Mouse (Mus musculus) retina, adult 2 months (tissue): ENCODE data around the gene Lrrc63.
"Not testable (repeated sequence)": the region's sequence is repeated elsewhere in the genome, so short reads cannot be mapped to it uniquely, and the experiment has no call there.

ENCODE experiments used
- DNase-seq: peaks from one replicate; pipeline ENCODE4 v3.0.0-alpha.2; 2012; ENCODE audit warnings: low read depth, low spot score

The Lrrc63 gene

GRCm38 (mm10) chr14:75130501-75131318, at the start of gene Lrrc63, which contains the start of gene Lcp1:
Gene Lrrc63 (minus strand): TSS chr14:75130881.
Gene Lcp1 (plus strand): TSS chr14:75131101.
- peak; percentile 56 for DNase-seq

DNA sequence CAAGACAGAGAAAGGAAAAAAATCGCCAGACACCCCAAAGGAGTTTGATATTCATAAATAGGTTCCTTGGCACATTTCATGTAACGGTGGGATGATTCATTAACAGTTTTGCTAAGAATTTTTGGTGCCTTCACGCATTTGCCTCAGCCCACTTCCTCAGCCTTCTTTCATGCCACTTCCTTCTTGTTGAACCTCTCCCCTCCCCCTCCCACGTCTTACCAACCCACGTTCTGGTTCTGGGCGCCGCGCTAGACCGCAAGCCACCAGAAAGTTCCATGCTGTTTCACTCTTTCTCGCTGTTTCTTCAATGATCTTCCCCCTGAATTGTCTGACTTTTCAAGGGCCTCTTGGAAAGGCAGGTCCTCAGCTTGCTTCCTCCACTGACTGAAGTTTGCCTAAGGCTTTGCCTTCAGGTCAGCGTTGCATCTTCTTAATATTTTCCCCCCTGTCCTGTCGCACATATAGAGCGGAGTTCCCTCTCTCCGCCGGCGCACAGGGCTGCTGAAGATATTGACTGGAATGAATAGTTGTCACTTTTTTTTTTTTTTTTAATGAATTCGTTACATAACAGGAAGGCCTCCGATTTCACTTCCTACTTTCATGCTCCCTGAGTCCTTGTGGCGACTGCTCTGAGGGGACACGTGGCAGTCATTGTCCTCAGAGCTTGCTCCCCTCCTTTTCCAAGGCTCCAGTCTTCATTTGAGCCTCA, 48.7 kb upstream of the Lrrc63 start:
- DNase-seq = no peak

- no peak for DNase-seq
These were observed 48.1 kb upstream of the Lrrc63 start for GRCm38 (mm10) chr14:75178801-75179211.

DNA sequence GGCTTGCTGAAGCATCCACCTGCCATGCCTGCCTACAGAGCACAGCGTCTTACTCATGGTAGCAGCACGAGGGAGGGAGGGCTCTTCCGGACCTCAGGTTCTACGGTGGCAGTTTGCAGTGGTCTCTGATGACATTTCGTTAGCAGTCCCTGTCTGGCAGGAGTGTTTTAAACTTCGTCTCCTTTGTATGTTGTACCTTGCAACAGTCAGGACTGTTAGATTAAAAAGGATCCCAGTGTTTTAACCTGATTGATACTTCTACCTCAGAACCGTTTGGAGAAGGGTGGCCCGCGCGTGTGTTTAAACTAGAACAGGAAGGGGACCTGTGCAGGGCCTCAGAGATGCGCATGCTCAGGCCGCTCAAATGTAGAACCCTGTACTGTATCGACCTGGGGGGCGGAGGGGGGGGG, 47.7 kb upstream of the Lrrc63 start:
- no peak for DNase-seq

DNA sequence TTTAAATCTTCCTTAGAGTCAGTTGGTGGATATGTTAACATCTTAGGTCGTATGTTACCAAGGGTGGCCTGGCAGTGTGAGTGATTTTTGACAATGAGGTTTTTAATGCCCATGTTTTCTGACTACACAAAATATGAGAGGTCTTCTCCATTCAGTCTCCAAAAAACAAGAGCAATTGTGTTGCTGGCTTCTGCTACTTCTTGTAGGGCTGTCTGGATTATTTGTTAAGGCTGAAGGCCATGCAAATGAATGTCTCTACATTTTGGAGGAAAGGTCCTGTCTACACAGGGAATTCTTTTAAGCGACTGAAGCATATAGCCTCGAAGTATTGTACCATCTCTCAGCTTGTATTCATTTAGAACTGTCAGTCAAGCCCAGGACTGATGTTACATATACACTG, 46.7 kb upstream of the Lrrc63 start:
- DNase-seq = no peak

DNA sequence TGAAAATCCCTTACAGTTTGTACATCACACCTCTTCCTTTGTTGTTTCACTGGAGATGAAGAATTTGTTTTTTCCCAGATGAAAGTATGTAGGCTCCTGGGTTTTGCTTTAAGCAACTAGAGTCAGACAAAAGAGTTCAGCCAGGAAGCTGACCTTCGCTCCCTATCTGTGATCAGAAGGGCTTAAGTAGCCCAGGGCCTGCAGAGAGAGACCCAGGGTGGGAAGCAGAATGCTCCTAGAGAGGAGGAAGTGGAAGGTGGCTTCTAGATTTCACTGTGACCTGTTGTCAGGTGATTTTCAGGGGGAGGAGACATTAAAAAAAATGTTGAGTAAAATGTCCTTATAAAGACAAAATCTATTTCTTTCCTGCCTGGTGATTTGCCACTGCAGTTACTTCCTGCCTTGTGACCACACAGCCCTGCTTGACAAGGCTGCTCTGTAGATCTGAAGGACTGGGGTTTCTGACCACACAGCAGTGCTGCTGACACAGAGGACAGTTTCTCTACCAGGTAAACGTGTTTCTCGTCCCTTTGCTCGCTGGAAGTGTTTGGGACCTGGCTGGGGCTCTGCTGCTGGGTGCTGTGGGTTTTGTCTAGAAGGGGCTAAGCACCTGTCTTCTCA, 45.9 kb upstream of the Lrrc63 start:
- no peak for DNase-seq

DNA sequence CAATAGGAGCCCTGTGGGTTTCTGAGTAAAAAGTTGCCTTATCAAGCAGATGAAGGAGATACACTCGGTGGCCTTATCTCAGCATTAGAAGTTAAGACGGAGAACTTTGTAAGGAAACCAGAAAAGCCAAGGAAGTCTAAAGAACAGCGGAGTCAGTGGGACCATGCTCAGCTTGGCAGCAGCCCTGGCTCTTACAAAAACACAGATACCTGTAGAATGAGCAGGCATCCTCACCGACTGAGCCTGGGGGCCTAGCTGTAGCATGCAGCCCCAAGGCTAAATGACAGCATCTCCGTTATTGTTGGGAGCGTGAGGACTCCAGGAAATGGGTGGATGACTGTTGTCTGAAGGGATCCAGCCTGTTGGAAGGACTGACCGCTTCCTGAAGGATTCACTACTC, 45.1 kb upstream of the Lrrc63 start:
- no peak for DNase-seq

- DNase-seq = no peak
These were observed 44.3 kb upstream of the Lrrc63 start for GRCm38 (mm10) chr14:75174731-75175555.

DNA sequence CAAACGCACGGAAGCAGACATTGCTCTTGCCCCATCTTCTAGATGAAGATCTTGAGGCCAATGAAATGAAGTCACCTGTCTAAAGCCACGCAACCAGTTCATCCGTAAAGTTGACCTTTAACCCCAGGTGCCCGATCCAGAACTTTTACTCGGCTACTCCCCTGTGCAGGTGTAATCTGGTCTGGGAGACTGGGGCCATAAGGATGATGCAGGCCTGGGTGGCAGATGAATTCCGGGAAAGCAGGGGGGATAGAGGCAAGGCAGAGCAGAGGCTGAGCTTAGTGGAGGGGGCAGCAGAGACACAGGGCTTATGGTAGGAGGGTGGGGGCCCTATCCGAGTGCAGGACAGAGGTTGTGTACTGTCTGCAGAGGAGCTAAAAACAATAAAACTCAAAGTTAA, 43.6 kb upstream of the Lrrc63 start:
- DNase-seq = no peak

- DNase-seq = no peak
These were observed 39.9 kb upstream of the Lrrc63 start for GRCm38 (mm10) chr14:75170546-75170945.

DNA sequence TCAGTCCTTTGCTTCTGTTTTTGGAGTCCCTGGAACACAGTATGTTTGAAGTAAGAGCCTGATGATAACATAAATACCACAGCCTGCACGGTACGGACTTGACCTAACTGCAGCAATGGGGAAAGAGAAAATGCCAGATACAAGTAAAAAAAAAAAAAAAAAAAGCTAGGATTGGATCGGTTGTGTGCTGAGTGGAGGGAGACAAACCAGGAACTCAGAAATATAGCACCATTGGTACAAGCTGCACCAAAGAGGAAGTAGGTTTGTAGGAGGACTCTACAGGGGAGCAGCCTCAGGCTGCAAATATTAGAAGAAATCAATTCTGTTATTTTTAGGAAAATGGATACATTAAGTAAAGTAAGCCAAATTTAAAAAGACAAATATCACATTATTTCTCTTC, 37.8 kb upstream of the Lrrc63 start:
- DNase-seq = no peak

- no peak for DNase-seq
These were observed 35.0 kb upstream of the Lrrc63 start for GRCm38 (mm10) chr14:75165574-75166131.

- no peak for DNase-seq
These were observed 33.7 kb upstream of the Lrrc63 start for GRCm38 (mm10) chr14:75164345-75164744.

- no peak for DNase-seq
These were observed 33.2 kb upstream of the Lrrc63 start for GRCm38 (mm10) chr14:75163866-75164265.

DNA sequence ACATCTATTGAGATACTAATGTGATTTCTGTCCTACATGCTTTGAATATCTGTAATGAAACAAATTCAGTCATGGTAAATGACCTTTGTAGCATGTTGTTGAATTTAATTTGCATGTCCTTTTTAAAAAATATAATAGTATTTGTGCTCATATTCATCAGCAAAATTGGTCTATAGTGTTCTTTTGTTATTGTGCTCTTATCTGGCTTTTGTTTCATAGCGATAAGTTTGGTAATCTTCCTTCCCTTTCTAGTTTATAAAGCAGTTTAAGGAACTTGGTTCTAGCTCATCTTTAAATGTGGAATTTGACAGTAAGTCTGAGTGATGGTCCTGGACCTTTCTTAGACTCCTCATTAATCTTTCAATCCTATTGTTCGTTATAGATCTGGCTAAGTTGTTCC, 28.7 kb upstream of the Lrrc63 start:
- no peak for DNase-seq

- no peak for DNase-seq
These were observed 23.8 kb upstream of the Lrrc63 start for GRCm38 (mm10) chr14:75154481-75154880.

GRCm38 (mm10) chr14:75151146-75151545, 20.5 kb upstream of the Lrrc63 start:
- DNase-seq = no peak

- DNase-seq = no peak
These were observed 20.0 kb upstream of the Lrrc63 start for GRCm38 (mm10) chr14:75150653-75151052.

DNA sequence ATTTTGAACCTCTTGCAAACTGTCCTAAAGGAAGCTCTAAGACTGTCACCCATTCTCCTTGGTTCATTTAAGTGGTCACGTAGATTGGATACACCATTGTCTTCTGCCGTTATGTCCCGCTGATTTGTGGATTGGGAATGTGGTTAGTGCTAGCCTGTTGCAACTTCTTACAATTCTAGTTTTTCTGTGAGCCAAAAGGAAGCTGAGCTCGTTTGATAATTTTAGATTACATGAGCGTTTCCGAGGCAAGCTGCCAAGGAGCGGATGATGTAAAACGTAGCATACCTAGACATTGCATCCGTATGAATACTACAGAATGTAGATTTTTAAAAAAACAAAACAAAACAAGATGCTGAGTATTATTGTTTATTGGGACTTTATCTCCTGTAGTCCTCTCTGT, 17.5 kb upstream of the Lrrc63 start:
- DNase-seq = no peak

- not testable (repeated sequence) for DNase-seq
These were observed 17.0 kb upstream of the Lrrc63 start for GRCm38 (mm10) chr14:75147706-75148105.

- DNase-seq = no peak
These were observed 8.5 kb upstream of the Lrrc63 start for GRCm38 (mm10) chr14:75139225-75139624.
